Mouse (Mus musculus): Measurements from ENCODE around the gene Aim2. TPM values are rescaled to one million over a fixed set of nuclear protein-coding genes. Genes with fewer than 3 reads are reported as not detected.

Gene Aim2
- not detected for polyA plus RNA-seq (2015; fragmentation: Illumina TruSeq; extraction: RNeasy Lipid Tissue Mini Kit (QIAGEN cat#74804); ENCODE audit: insufficient read depth, low read depth, low replicate concordance)

GRCm38 (mm10) chr1:173350372-173350957 is at the start of gene Aim2:
Aim2 (plus strand) TSS chr1:173350879.

GRCm38 (mm10) chr1:173333312-173334253 is 17.1 kb upstream of the Aim2 start, which contains the start of gene Ackr1:
Ackr1 (minus strand) TSS chr1:173333750.

GRCm38 (mm10) chr1:173367356-173368046 is 16.8 kb downstream of the Aim2 start, which contains the start of gene Cadm3:
Cadm3 (minus strand) TSS chr1:173367695.

GRCm38 (mm10) chr1:173490812-173491480 is 140.3 kb downstream of the Aim2 start, which contains the start of gene Ifi206:
Ifi206 (minus strand) TSS chr1:173491041.

Other genes with a start within 250 kb of the Aim2 start
- not detected for gene Olfr1408, start 213.5 kb upstream of the Aim2 start, polyA plus RNA-seq (2015; fragmentation: Illumina TruSeq; extraction: RNeasy Lipid Tissue Mini Kit (QIAGEN cat#74804); ENCODE audit: insufficient read depth, low read depth, low replicate concordance)
- not detected for gene Olfr1406, start 160.2 kb upstream of the Aim2 start, polyA plus RNA-seq (2015; fragmentation: Illumina TruSeq; extraction: RNeasy Lipid Tissue Mini Kit (QIAGEN cat#74804); ENCODE audit: insufficient read depth, low read depth, low replicate concordance)
- not detected for gene Olfr218, start 153.1 kb upstream of the Aim2 start, polyA plus RNA-seq (2015; fragmentation: Illumina TruSeq; extraction: RNeasy Lipid Tissue Mini Kit (QIAGEN cat#74804); ENCODE audit: insufficient read depth, low read depth, low replicate concordance)
- not detected for gene Olfr1404, start 138.5 kb upstream of the Aim2 start, polyA plus RNA-seq (2015; fragmentation: Illumina TruSeq; extraction: RNeasy Lipid Tissue Mini Kit (QIAGEN cat#74804); ENCODE audit: insufficient read depth, low read depth, low replicate concordance)
- gene Fcer1a, start 123.7 kb upstream of the Aim2 start, polyA plus RNA-seq (2015; fragmentation: Illumina TruSeq; extraction: RNeasy Lipid Tissue Mini Kit (QIAGEN cat#74804); ENCODE audit: insufficient read depth, low read depth, low replicate concordance) = not detected
- not detected for gene Olfr418, start 84.9 kb upstream of the Aim2 start, polyA plus RNA-seq (2015; fragmentation: Illumina TruSeq; extraction: RNeasy Lipid Tissue Mini Kit (QIAGEN cat#74804); ENCODE audit: insufficient read depth, low read depth, low replicate concordance)
- not detected for gene Mptx2, start 73.1 kb upstream of the Aim2 start, polyA plus RNA-seq (2015; fragmentation: Illumina TruSeq; extraction: RNeasy Lipid Tissue Mini Kit (QIAGEN cat#74804); ENCODE audit: insufficient read depth, low read depth, low replicate concordance)
- 5.7 TPM for gene Ackr1, start 17.1 kb upstream of the Aim2 start, polyA plus RNA-seq (2015; fragmentation: Illumina TruSeq; extraction: RNeasy Lipid Tissue Mini Kit (QIAGEN cat#74804); ENCODE audit: insufficient read depth, low read depth, low replicate concordance)
- gene Cadm3, start 16.8 kb downstream of the Aim2 start, polyA plus RNA-seq (2015; fragmentation: Illumina TruSeq; extraction: RNeasy Lipid Tissue Mini Kit (QIAGEN cat#74804); ENCODE audit: insufficient read depth, low read depth, low replicate concordance) = 6.4 TPM
- gene Ifi206, start 140.2 kb downstream of the Aim2 start, polyA plus RNA-seq (2015; fragmentation: Illumina TruSeq; extraction: RNeasy Lipid Tissue Mini Kit (QIAGEN cat#74804); ENCODE audit: insufficient read depth, low read depth, low replicate concordance) = 0.28 TPM
- not detected for gene Ifi214, start 185.1 kb downstream of the Aim2 start, polyA plus RNA-seq (2015; fragmentation: Illumina TruSeq; extraction: RNeasy Lipid Tissue Mini Kit (QIAGEN cat#74804); ENCODE audit: insufficient read depth, low read depth, low replicate concordance)
- gene Ifi213, start 248.4 kb downstream of the Aim2 start, polyA plus RNA-seq (2015; fragmentation: Illumina TruSeq; extraction: RNeasy Lipid Tissue Mini Kit (QIAGEN cat#74804); ENCODE audit: insufficient read depth, low read depth, low replicate concordance) = 2.6 TPM